Mouse (Mus musculus) neural tube, embryonic 11.5 days (tissue): ENCODE measurements around the gene Tmem220. TPM values are rescaled to one million over a fixed set of nuclear protein-coding genes. Genes with fewer than 3 reads are reported as not detected.
"Not testable (repeated sequence)": the region's sequence is repeated elsewhere in the genome, so short reads cannot be mapped to it uniquely, and the experiment has no call there.

Experiments used
- ATAC-seq: fragments of 200-750 bp; cut with Nextera tagmentation; 2 replicates; pipeline ENCODE4 v1.8.0; 2017; ENCODE audit warnings: moderate number of reproducible peaks, mild to moderate bottlenecking, moderate TSS enrichment, moderate library complexity; ENCODE audit not compliant: insufficient read depth, low FRiP score, low TSS enrichment
- DNase-seq: peaks from one replicate; pipeline ENCODE4 v3.0.0-alpha.2; 2015; ENCODE audit warnings: low spot score
- H3K27ac ChIP-seq: fragments of 300-500 bp; sonication (generic); 2 replicates; pipeline ENCODE4 v1.5.1; 2014; ENCODE audit warnings: low read depth, mild to moderate bottlenecking, low read length
- H3K27me3 ChIP-seq: fragments of 300-500 bp; sonication (generic); 2 replicates; pipeline ENCODE4 v1.6.1; 2014; ENCODE audit warnings: mild to moderate bottlenecking, low read length, mixed read lengths; ENCODE audit not compliant: control insufficient read depth, insufficient read depth
- H3K36me3 ChIP-seq: fragments of 300-500 bp; sonication (generic); 2 replicates; pipeline ENCODE4 v1.6.1; 2014; ENCODE audit warnings: mild to moderate bottlenecking, low read length, moderate library complexity, mixed read lengths; ENCODE audit not compliant: control insufficient read depth, insufficient read depth
- H3K4me1 ChIP-seq: fragments of 300-500 bp; sonication (generic); 2 replicates; pipeline ENCODE4 v1.6.1; 2014; ENCODE audit warnings: low read length, mixed read lengths; ENCODE audit not compliant: control insufficient read depth, insufficient read depth
- H3K4me2 ChIP-seq: fragments of 300-500 bp; sonication (generic); 2 replicates; pipeline ENCODE4 v1.6.1; 2014; ENCODE audit warnings: low read depth, mild to moderate bottlenecking, moderate library complexity
- H3K4me3 ChIP-seq: fragments of 300-500 bp; sonication (generic); 2 replicates; pipeline ENCODE4 v1.5.1; 2014; ENCODE audit warnings: low read depth, low read length
- H3K9ac ChIP-seq: fragments of 300-500 bp; sonication (generic); 2 replicates; pipeline ENCODE4 v1.6.1; 2014; ENCODE audit warnings: mild to moderate bottlenecking, low read length
- H3K9me3 ChIP-seq: fragments of 300-500 bp; sonication (generic); 2 replicates; pipeline ENCODE4 v1.6.1; 2016; ENCODE audit warnings: low read length; ENCODE audit not compliant: control insufficient read depth
- WGBS: fragments of 180-500 bp; shearing (Covaris S2); extraction: QIAGEN DNeasy Blood & Tissue Kit; methylation state at CpG from one replicate; pipeline ENCODE4 v1.1.7; 2014; 5-methylcytosine and 5-hydroxymethylcytosine counted together
- polyA plus RNA-seq: library from polyadenylated mRNA; unstranded; fragments of >200 nt; fragmentation: Nextera tagmentation; extraction: Ambion mirVana; gene quantifications from 2 replicates; pipeline ENCODE4 v1.2.1, GENCODE M21; 2014

The Tmem220 gene
- polyA plus RNA-seq, 1 experiment from 2014 or later, result 0.69 TPM

- no peaks in the 10 kb centered on the region for H3K4me1 ChIP-seq
- no peak overlapping the region for H3K4me2 ChIP-seq
- H3K9ac ChIP-seq, result no peak overlapping the region
- H3K27me3 ChIP-seq, result no peaks in the 10 kb centered on the region
- peak; percentile 56 for DNase-seq
- H3K9me3 ChIP-seq, result no peaks in the 10 kb centered on the region
- H3K27ac ChIP-seq, result no peak overlapping the region
- no peaks in the 10 kb centered on the region for H3K36me3 ChIP-seq
- H3K4me3 ChIP-seq, result no peak overlapping the region
- WGBS, result 6% methylated on average over 8 of the region's 8 CpGs
- no peak; the same call in 1 of the 2 replicates for ATAC-seq
These were observed 14.5 kb upstream of the Tmem220 start for GRCm38 (mm10) chr11:67010430-67010829.

- WGBS, result 17% methylated on average over 4 of the region's 4 CpGs
- no peak overlapping the region for H3K4me3 ChIP-seq
- H3K9me3 ChIP-seq, result no peaks in the 10 kb centered on the region
- H3K27me3 ChIP-seq, result no peaks in the 10 kb centered on the region
- ATAC-seq (no peak), DNase-seq (no peak)
- H3K4me1 ChIP-seq, result no peaks in the 10 kb centered on the region
- H3K27ac ChIP-seq, result no peak overlapping the region
- H3K36me3 ChIP-seq, result no peaks in the 10 kb centered on the region
- H3K9ac ChIP-seq, result no peak overlapping the region
- H3K4me2 ChIP-seq, result no peak overlapping the region
These were observed 13.3 kb upstream of the Tmem220 start for GRCm38 (mm10) chr11:67011635-67012034.

- Histone ChIP-seq H3K9me3 (no peaks in the 10 kb centered on the region), H3K4me1 (no peaks in the 10 kb centered on the region; the same call in 1 of the 2 replicates), H3K36me3 (no peaks in the 10 kb centered on the region), H3K27ac (no peak overlapping the region), H3K4me2 (peak overlapping the region; percentile 3; the same call in 1 of the 2 replicates), H3K4me3 (no peak overlapping the region), H3K27me3 (no peaks in the 10 kb centered on the region), H3K9ac (no peak overlapping the region)
- 0 out of 2 replicates have a peak, but pooled peaks have one; percentile 56 for ATAC-seq
- DNase-seq, result no peak
- WGBS, result 6% methylated on average over 12 of the region's 12 CpGs
These were observed 7.0 kb upstream of the Tmem220 start for GRCm38 (mm10) chr11:67017801-67018591.

- 79% methylated on average over 7 of the region's 7 CpGs for WGBS
- H3K9me3 ChIP-seq, result no peaks in the 10 kb centered on the region
- no peak overlapping the region for H3K27ac ChIP-seq
- no peaks in the 10 kb centered on the region for H3K27me3 ChIP-seq
- H3K4me1 ChIP-seq, result no peaks in the 10 kb centered on the region; the same call in 1 of the 2 replicates
- no peak overlapping the region for H3K9ac ChIP-seq
- ATAC-seq (no peak), DNase-seq (no peak)
- H3K36me3 ChIP-seq, result no peaks in the 10 kb centered on the region
- no peak overlapping the region for H3K4me3 ChIP-seq
- no peak overlapping the region for H3K4me2 ChIP-seq
These were observed 5.1 kb upstream of the Tmem220 start for GRCm38 (mm10) chr11:67019711-67020475.

GRCm38 (mm10) chr11:67020948-67021347, 4.0 kb upstream of the Tmem220 start:
- Histone ChIP-seq H3K27ac (no peak overlapping the region), H3K9ac (no peak overlapping the region), H3K36me3 (no peaks in the 10 kb centered on the region), H3K4me2 (peak overlapping the region; percentile 2; the same call in 1 of the 2 replicates), H3K27me3 (no peaks in the 10 kb centered on the region), H3K4me1 (no peaks in the 10 kb centered on the region; the same call in 1 of the 2 replicates), H3K9me3 (no peaks in the 10 kb centered on the region), H3K4me3 (no peak overlapping the region)
- DNase-seq (peak; percentile 69), ATAC-seq (no peak)
- WGBS, result 5% methylated on average over 12 of the region's 12 CpGs

- ATAC-seq, result no peak
- Histone ChIP-seq H3K27me3 (no peaks in the 10 kb centered on the region), H3K9me3 (no peaks in the 10 kb centered on the region), H3K4me2 (no peak overlapping the region), H3K9ac (no peak overlapping the region), H3K4me3 (no peak overlapping the region), H3K4me1 (no peaks in the 10 kb centered on the region; the same call in 1 of the 2 replicates), H3K27ac (no peak overlapping the region), H3K36me3 (no peaks in the 10 kb centered on the region)
- WGBS, result 90% methylated on average over 13 of the region's 13 CpGs
- DNase-seq, result no peak
These were observed 2.4 kb upstream of the Tmem220 start for GRCm38 (mm10) chr11:67022354-67023115.

- H3K4me1 ChIP-seq, H3K27ac ChIP-seq, H3K9me3 ChIP-seq, H3K27me3 ChIP-seq, DNase-seq, H3K9ac ChIP-seq, H3K36me3 ChIP-seq, ATAC-seq, H3K4me2 ChIP-seq, H3K4me3 ChIP-seq: not testable (repeated sequence)
- 47% methylated on average over 1 of the region's 1 CpGs for WGBS
These were observed 1.8 kb upstream of the Tmem220 start for GRCm38 (mm10) chr11:67023191-67023590.

- Histone ChIP-seq H3K4me3 (no peak overlapping the region), H3K9ac (no peak overlapping the region), H3K4me2 (no peak overlapping the region), H3K27me3 (no peaks in the 10 kb centered on the region), H3K36me3 (no peaks in the 10 kb centered on the region), H3K4me1 (no peaks in the 10 kb centered on the region), H3K9me3 (no peaks in the 10 kb centered on the region), H3K27ac (no peak overlapping the region)
- no peak for ATAC-seq
- WGBS, result 23% methylated on average over 6 of the region's 6 CpGs
- DNase-seq, result no peak
These were observed 1.1 kb upstream of the Tmem220 start for GRCm38 (mm10) chr11:67023802-67024340.
